Mouse (Mus musculus) 3T3-L1 (cell line): Measurements from ENCODE around the gene Unc119b.
A peak's percentile ranks its signal among the peaks of the same experiment; 100 is the strongest.
"Not testable (repeated sequence)": the region's sequence is repeated elsewhere in the genome, so short reads cannot be mapped to it uniquely, and the experiment has no call there.

Experiments
- DNase-seq: peaks from one replicate; pipeline ENCODE4 v3.0.0-alpha.2; 2015; ENCODE audit warnings: low read depth, low spot score

Gene Unc119b

GRCm38 (mm10) chr5:115091776-115092175, 43.0 kb downstream of the Unc119b start:
- no peak for DNase-seq

GRCm38 (mm10) chr5:115091015-115091414, 43.8 kb downstream of the Unc119b start:
- no peak for DNase-seq

- no peak for DNase-seq
Measured at GRCm38 (mm10) chr5:115089592-115090268, 45.0 kb downstream of the Unc119b start.

GRCm38 (mm10) chr5:115085675-115086074, 49.1 kb downstream of the Unc119b start:
- DNase-seq = no peak

- DNase-seq = no peak
Measured at GRCm38 (mm10) chr5:115083492-115083891, 51.3 kb downstream of the Unc119b start.

DNA sequence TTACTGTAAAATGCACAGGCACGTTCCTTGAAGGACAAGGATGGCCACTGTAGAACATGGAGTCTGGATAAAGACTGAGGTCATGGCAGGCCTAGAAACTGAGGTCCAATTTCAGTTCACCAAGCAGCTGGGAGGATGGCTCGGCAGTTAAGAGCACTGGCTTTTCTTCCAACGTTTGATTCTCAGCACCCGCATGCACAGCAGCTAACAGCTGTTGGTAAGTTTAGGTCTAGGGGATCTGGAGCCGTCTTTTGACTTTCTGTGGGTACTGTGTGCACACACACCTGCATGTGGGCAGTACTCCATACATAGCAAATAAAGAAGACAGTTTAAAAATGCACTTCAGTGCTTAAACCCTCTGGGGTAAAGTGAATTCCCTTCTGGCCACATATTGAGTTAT, 53.1 kb downstream of the Unc119b start:
- DNase-seq = no peak

- DNase-seq = peak; percentile 90
Measured at GRCm38 (mm10) chr5:115076144-115076901, 58.5 kb downstream of the Unc119b start.

DNA sequence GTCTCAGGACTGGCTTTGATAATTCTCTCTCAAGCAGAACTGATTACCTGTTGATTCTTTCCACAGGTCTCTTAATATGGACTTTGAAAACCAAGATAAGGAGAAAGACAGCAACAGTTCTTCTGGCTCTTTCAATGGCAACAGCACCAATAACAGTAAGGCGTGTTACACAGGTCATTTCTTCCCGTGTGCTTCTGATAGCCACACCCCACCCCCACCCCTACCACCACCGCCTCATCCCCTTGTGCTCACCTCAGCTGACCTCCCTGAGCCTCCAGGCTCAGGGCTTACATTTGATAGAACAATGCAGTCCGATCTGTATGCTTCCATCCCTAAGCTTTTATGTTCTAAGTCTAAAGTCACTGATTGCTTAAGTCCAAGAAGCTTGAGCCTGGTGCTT, 60.0 kb downstream of the Unc119b start:
- no peak for DNase-seq

DNA sequence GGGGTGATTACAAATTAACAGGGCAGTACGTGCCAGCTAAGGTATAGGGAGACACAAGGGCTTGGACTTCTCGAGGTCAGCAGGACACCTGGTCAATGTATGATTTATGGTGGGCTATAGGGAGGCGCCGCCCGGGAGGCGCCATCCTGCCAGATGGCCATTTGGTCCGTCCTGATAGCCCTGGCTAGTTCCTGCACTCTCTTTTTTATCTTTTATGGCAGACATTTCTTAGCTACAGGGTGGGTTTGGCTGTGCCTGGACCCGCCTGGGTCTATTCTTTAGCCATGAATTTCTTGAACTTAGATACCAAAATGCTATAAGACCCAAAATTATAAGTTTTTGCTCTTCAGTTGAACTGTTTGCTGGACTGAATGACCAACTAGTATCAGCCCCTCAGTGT, 61.5 kb downstream of the Unc119b start:
- not testable (repeated sequence) for DNase-seq
